Mouse (Mus musculus) left cerebral cortex, adult 6 months (tissue): Measurements from ENCODE around the gene Gm32717. TPM values are rescaled to one million over a fixed set of nuclear protein-coding genes. Genes with fewer than 3 reads are reported as not detected.

Experiments used
- long read RNA-seq, 2 experiments: library from polyadenylated mRNA; unstranded; transcript quantifications; one replicate each; pipeline ENCODE4 v2.0.0; 2019 to 2020
- polyA plus RNA-seq: library from polyadenylated mRNA; unstranded; fragments of <200 nt; fragmentation: Nextera tagmentation; gene quantifications from 2 replicates; pipeline ENCODE4 v1.2.3, GENCODE M21; 2021

Gene Gm32717
- not detected in 2 replicates for polyA plus RNA-seq
- long read RNA-seq, experiment 1 = 0 reads
- long read RNA-seq, experiment 2, partial matches to known transcripts = 0 of 1 reads
- long read RNA-seq, experiment 2, other reads (novel, unspliced or antisense) = 0 of 1 reads

DNA sequence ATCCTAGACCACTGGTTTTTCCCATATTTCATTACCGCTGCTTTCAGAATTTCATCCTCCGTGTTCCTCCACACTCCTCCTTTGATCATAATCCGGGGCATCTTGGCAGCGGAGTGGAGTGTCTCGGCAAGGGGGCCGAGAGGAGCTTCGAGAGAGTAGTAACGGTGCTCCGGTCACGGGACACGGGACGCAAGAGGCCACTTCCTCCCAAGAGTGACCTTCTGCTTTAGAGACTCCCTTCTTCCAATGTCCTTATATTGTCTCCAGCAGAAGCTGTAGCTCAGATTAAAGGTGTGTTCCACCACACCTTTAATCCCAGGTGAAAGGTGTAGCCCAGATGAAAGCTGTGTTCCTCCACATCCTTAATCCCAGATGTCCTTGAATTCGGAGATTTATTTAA lies at the start of gene Gm32717:
Gm32717 (minus strand) TSS at position 101 of the 400 bp plus-strand sequence.

DNA sequence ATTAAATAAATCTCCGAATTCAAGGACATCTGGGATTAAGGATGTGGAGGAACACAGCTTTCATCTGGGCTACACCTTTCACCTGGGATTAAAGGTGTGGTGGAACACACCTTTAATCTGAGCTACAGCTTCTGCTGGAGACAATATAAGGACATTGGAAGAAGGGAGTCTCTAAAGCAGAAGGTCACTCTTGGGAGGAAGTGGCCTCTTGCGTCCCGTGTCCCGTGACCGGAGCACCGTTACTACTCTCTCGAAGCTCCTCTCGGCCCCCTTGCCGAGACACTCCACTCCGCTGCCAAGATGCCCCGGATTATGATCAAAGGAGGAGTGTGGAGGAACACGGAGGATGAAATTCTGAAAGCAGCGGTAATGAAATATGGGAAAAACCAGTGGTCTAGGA lies 17.8 kb upstream of the Gm32717 start, which contains the start of gene Gm32802:
Gm32802 (plus strand) TSS at position 301 of the 400 bp plus-strand sequence.

DNA sequence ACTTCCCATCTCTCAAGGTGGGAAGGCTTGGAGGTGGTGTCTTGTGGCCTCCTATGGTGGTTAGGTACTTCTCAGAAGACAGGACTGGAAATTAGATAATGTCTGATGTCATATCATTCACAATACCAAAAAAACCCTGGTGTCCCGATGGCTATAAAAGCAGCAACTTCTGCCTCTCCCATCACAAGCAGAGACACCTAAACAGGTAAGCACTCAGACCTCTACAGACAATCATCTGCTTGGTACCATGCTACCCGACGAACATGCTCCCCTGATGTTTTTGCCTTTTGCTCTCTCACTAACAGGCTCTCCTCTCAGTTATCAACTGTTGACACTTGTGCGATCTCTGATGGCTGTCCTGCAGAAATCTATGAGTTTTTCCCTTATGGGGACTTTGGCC lies 35.9 kb downstream of the Gm32717 start, which contains the start of gene Il22:
Il22 (plus strand) TSS at position 301 of the 400 bp plus-strand sequence.

Other genes with a start within 250 kb of the Gm32717 start
- 3.9 and 4.5 TPM in 2 replicates for gene Mdm1, start 99.0 kb downstream of the Gm32717 start, polyA plus RNA-seq
- gene Il22, start 35.8 kb downstream of the Gm32717 start, polyA plus RNA-seq = 0.23 and 0.39 TPM in 2 replicates
- not detected in 2 replicates for gene Gm32802, start 17.9 kb upstream of the Gm32717 start, polyA plus RNA-seq
- 0.41 and 0.59 TPM in 2 replicates for gene Iltifb, start 54.3 kb upstream of the Gm32717 start, polyA plus RNA-seq
- gene Gm9040, start 86.2 kb upstream of the Gm32717 start, polyA plus RNA-seq = not detected in 2 replicates
- not detected in 2 replicates for gene Gm9044, start 91.6 kb upstream of the Gm32717 start, polyA plus RNA-seq
- not detected in 2 replicates for gene Gm9045, start 97.1 kb upstream of the Gm32717 start, polyA plus RNA-seq
- gene Gm9046, start 102.5 kb upstream of the Gm32717 start, polyA plus RNA-seq = not detected in 2 replicates
- gene Gm9048, start 107.9 kb upstream of the Gm32717 start, polyA plus RNA-seq = not detected in 2 replicates
- gene Gm9049, start 113.3 kb upstream of the Gm32717 start, polyA plus RNA-seq = not detected in 2 replicates
- gene Ifng, start 200.3 kb upstream of the Gm32717 start, polyA plus RNA-seq = not detected in 2 replicates